Mouse (Mus musculus) neural tube, embryonic 14.5 days (tissue): ENCODE data around the gene Tulp4. TPM values are rescaled to one million over a fixed set of nuclear protein-coding genes. Genes with fewer than 3 reads are reported as not detected.

ENCODE experiments used
- ATAC-seq: fragments of 200-750 bp; cut with Nextera tagmentation; 2 replicates; pipeline ENCODE4 v1.8.0; 2017; ENCODE audit warnings: low read depth, mild to moderate bottlenecking, moderate TSS enrichment, moderate library complexity
- H3K27ac ChIP-seq: fragments of 300-500 bp; sonication (generic); 2 replicates; pipeline ENCODE4 v1.5.1; 2014; ENCODE audit warnings: low read depth, mild to moderate bottlenecking, control low read depth, low read length, moderate library complexity, mixed read lengths
- H3K27me3 ChIP-seq: fragments of 300-500 bp; sonication (generic); 2 replicates; pipeline ENCODE4 v1.6.1; 2014; ENCODE audit warnings: low read length; ENCODE audit not compliant: control insufficient read depth, insufficient read depth
- H3K36me3 ChIP-seq: fragments of 300-500 bp; sonication (generic); 2 replicates; pipeline ENCODE4 v1.6.1; 2014; ENCODE audit warnings: low read length, mixed read lengths; ENCODE audit not compliant: control insufficient read depth, insufficient read depth
- H3K4me1 ChIP-seq: fragments of 300-500 bp; sonication (generic); 2 replicates; pipeline ENCODE4 v1.6.1; 2014; ENCODE audit warnings: low read length; ENCODE audit not compliant: control insufficient read depth, insufficient read depth
- H3K4me2 ChIP-seq: fragments of 300-500 bp; sonication (generic); 2 replicates; pipeline ENCODE4 v1.6.1; 2014; ENCODE audit warnings: mild to moderate bottlenecking, low read depth, low read length, control low read depth
- H3K4me3 ChIP-seq: fragments of 300-500 bp; sonication (generic); 2 replicates; pipeline ENCODE4 v1.5.1; 2014; ENCODE audit warnings: low read depth, low read length, control low read depth, mixed read lengths
- H3K9ac ChIP-seq: fragments of 300-500 bp; sonication (generic); replicated peaks from 2 replicates; pipeline ENCODE4 v1.6.1; 2014; ENCODE audit warnings: low read depth, mild to moderate bottlenecking, control low read depth, low read length, mixed read lengths
- H3K9me3 ChIP-seq: fragments of 300-500 bp; sonication (generic); 2 replicates; pipeline ENCODE4 v1.6.1; 2016; ENCODE audit warnings: low read length; ENCODE audit not compliant: control insufficient read depth
- WGBS: fragments of 180-500 bp; shearing (Covaris S2); extraction: QIAGEN DNeasy Blood & Tissue Kit; methylation state at CpG from one replicate; pipeline ENCODE4 v1.1.7; 2014; 5-methylcytosine and 5-hydroxymethylcytosine counted together
- polyA plus RNA-seq: library from polyadenylated mRNA; unstranded; fragments of >200 nt; fragmentation: Nextera tagmentation; extraction: Ambion mirVana; gene quantifications from 2 replicates; pipeline ENCODE4 v1.2.1, GENCODE M21; 2014

The Tulp4 gene
- polyA plus RNA-seq, 1 experiment from 2014 or later = 238 TPM

- Histone ChIP-seq H3K9ac (no peak overlapping the region), H3K4me3 (no peak overlapping the region), H3K4me1 (peaks cover 9% of the 10 kb centered on the region), H3K27me3 (no peaks in the 10 kb centered on the region), H3K27ac (no peak overlapping the region), H3K9me3 (no peaks in the 10 kb centered on the region), H3K36me3 (peaks cover 13% of the 10 kb centered on the region), H3K4me2 (no peak overlapping the region)
- WGBS = 94% methylated on average over 5 of the region's 5 CpGs
- no peak for ATAC-seq
Observed at GRCm38 (mm10) chr17:6083323-6083890, 22.8 kb upstream of the Tulp4 start.

- Histone ChIP-seq H3K4me2 (no peak overlapping the region), H3K27ac (no peak overlapping the region), H3K9ac (no peak overlapping the region), H3K36me3 (0 out of 2 replicates have a peak, but pooled peaks cover 2% of the 10 kb centered on the region), H3K9me3 (no peaks in the 10 kb centered on the region), H3K4me1 (no peaks in the 10 kb centered on the region), H3K27me3 (no peaks in the 10 kb centered on the region), H3K4me3 (no peak overlapping the region)
- 90% methylated on average over 6 of the region's 6 CpGs for WGBS
- no peak for ATAC-seq
Observed at GRCm38 (mm10) chr17:6091604-6092003, 14.6 kb upstream of the Tulp4 start.

GRCm38 (mm10) chr17:6095579-6095978 lies 10.7 kb upstream of the Tulp4 start:
- ATAC-seq = no peak

GRCm38 (mm10) chr17:6097884-6098283 lies 8.4 kb upstream of the Tulp4 start:
- no peaks in the 10 kb centered on the region for H3K36me3 ChIP-seq
- no peaks in the 10 kb centered on the region for H3K9me3 ChIP-seq
- no peaks in the 10 kb centered on the region for H3K27me3 ChIP-seq
- WGBS = 25% methylated on average over 4 of the region's 4 CpGs
- no peaks in the 10 kb centered on the region for H3K4me1 ChIP-seq
- peak; percentile 63; the same call in 1 of the 2 replicates for ATAC-seq
- no peak overlapping the region for H3K4me3 ChIP-seq
- H3K9ac ChIP-seq = no peak overlapping the region
- no peak overlapping the region for H3K27ac ChIP-seq
- H3K4me2 ChIP-seq = no peak overlapping the region

More at GRCm38 (mm10) chr17:6095579-6095978, 10.7 kb upstream of the Tulp4 start:
- Histone ChIP-seq H3K4me1 (no peaks in the 10 kb centered on the region), H3K36me3 (no peaks in the 10 kb centered on the region), H3K27me3 (no peaks in the 10 kb centered on the region), H3K4me3 (no peak overlapping the region), H3K4me2 (no peak overlapping the region), H3K9ac (no peak overlapping the region), H3K9me3 (no peaks in the 10 kb centered on the region), H3K27ac (no peak overlapping the region)

GRCm38 (mm10) chr17:6102287-6102686 lies 4.0 kb upstream of the Tulp4 start:
- WGBS = 88% methylated on average over 3 of the region's 3 CpGs
- H3K4me3 ChIP-seq = no peak overlapping the region
- no peak overlapping the region for H3K4me2 ChIP-seq
- ATAC-seq = no peak
- peaks cover 5% of the 10 kb centered on the region; the same call in 1 of the 2 replicates for H3K4me1 ChIP-seq
- no peaks in the 10 kb centered on the region for H3K9me3 ChIP-seq
- no peak overlapping the region for H3K9ac ChIP-seq
- H3K27ac ChIP-seq = no peak overlapping the region
- no peaks in the 10 kb centered on the region for H3K36me3 ChIP-seq
- H3K27me3 ChIP-seq = no peaks in the 10 kb centered on the region

- no peaks in the 10 kb centered on the region for H3K9me3 ChIP-seq
- H3K4me2 ChIP-seq = no peak overlapping the region
- H3K36me3 ChIP-seq = no peaks in the 10 kb centered on the region
- no peaks in the 10 kb centered on the region for H3K27me3 ChIP-seq
- ATAC-seq = no peak
- 85% methylated on average over 6 of the region's 6 CpGs for WGBS
- no peak overlapping the region for H3K27ac ChIP-seq
- no peak overlapping the region for H3K4me3 ChIP-seq
- H3K9ac ChIP-seq = no peak overlapping the region
- H3K4me1 ChIP-seq = peaks cover 13% of the 10 kb centered on the region; the same call in 1 of the 2 replicates
Observed at GRCm38 (mm10) chr17:6103566-6103965, 2.7 kb upstream of the Tulp4 start.

GRCm38 (mm10) chr17:6107015-6107601 lies 871 bp downstream of the Tulp4 start:
- Histone ChIP-seq H3K9ac (peak overlapping the region; percentile 98), H3K36me3 (peaks cover 3% of the 10 kb centered on the region; the same call in 1 of the 2 replicates), H3K27me3 (no peaks in the 10 kb centered on the region), H3K4me3 (peak overlapping the region; percentile 89), H3K9me3 (no peaks in the 10 kb centered on the region), H3K4me2 (peak overlapping the region; percentile 95), H3K27ac (peak overlapping the region; percentile 99), H3K4me1 (peaks cover 29% of the 10 kb centered on the region)
- under 1% methylated on average over 38 of the region's 50 CpGs for WGBS
- ATAC-seq = peak; percentile 62

GRCm38 (mm10) chr17:6108175-6108574 lies 1.9 kb downstream of the Tulp4 start:
- peak overlapping the region; percentile 95 for H3K4me2 ChIP-seq
- H3K36me3 ChIP-seq = peaks cover 3% of the 10 kb centered on the region; the same call in 1 of the 2 replicates
- no peak for ATAC-seq
- H3K27ac ChIP-seq = peak overlapping the region; percentile 99; the same call in 1 of the 2 replicates
- no peaks in the 10 kb centered on the region for H3K9me3 ChIP-seq
- peak overlapping the region; percentile 89 for H3K4me3 ChIP-seq
- H3K4me1 ChIP-seq = peaks cover 29% of the 10 kb centered on the region
- peak overlapping the region; percentile 98 for H3K9ac ChIP-seq
- H3K27me3 ChIP-seq = no peaks in the 10 kb centered on the region
- WGBS = 41% methylated on average over 7 of the region's 7 CpGs

- no peak for ATAC-seq
- WGBS = 80% methylated on average over 3 of the region's 3 CpGs
- no peaks in the 10 kb centered on the region for H3K27me3 ChIP-seq
Observed at GRCm38 (mm10) chr17:6110956-6111355, 4.7 kb downstream of the Tulp4 start.

More at GRCm38 (mm10) chr17:6110956-6111355, 4.7 kb downstream of the Tulp4 start:
- H3K9ac ChIP-seq = no peak overlapping the region
- H3K27ac ChIP-seq = no peak overlapping the region
- H3K9me3 ChIP-seq = no peaks in the 10 kb centered on the region
- no peak overlapping the region for H3K4me2 ChIP-seq
- H3K4me3 ChIP-seq = no peak overlapping the region
- H3K36me3 ChIP-seq = peaks cover 3% of the 10 kb centered on the region; the same call in 1 of the 2 replicates
- peaks cover 24% of the 10 kb centered on the region for H3K4me1 ChIP-seq
